Mouse (Mus musculus): ENCODE data around the gene Klk1b3.
"Not testable (repeated sequence)": the region's sequence is repeated elsewhere in the genome, so short reads cannot be mapped to it uniquely, and the experiment has no call there.

The Klk1b3 gene

GRCm38 (mm10) chr7:44197891-44198290 lies at the start of gene Klk1b3:
Gene Klk1b3 (plus strand): TSS chr7:44198191.
- no peak for DNase-seq

- DNase-seq: no peak
These were observed 18.5 kb upstream of the Klk1b3 start for GRCm38 (mm10) chr7:44179299-44180045.

GRCm38 (mm10) chr7:44186516-44186915 lies 11.5 kb upstream of the Klk1b3 start:
- DNase-seq: not testable (repeated sequence)

- DNase-seq: not testable (repeated sequence)
These were observed 10.1 kb upstream of the Klk1b3 start, which contains the start of gene Klk1b24 for GRCm38 (mm10) chr7:44187936-44188335. Gene Klk1b24 (plus strand): TSS chr7:44188236.

- not testable (repeated sequence) for DNase-seq
These were observed 4.5 kb upstream of the Klk1b3 start for GRCm38 (mm10) chr7:44193466-44193865.

- not testable (repeated sequence) for DNase-seq
These were observed 9.1 kb downstream of the Klk1b3 start, which contains the start of gene Klk1b4 for GRCm38 (mm10) chr7:44207135-44207534. Gene Klk1b4 (plus strand): TSS chr7:44207435.

GRCm38 (mm10) chr7:44208307-44208706 lies 10.3 kb downstream of the Klk1b3 start:
- DNase-seq: no peak

GRCm38 (mm10) chr7:44215645-44216044 lies 17.7 kb downstream of the Klk1b3 start, which contains the start of gene Klk1b5:
Gene Klk1b5 (plus strand): TSS chr7:44215945.
- DNase-seq: no peak

GRCm38 (mm10) chr7:44221601-44222000 lies 23.6 kb downstream of the Klk1b3 start:
- DNase-seq: not testable (repeated sequence)

GRCm38 (mm10) chr7:44222335-44222734 lies 24.3 kb downstream of the Klk1b3 start:
- not testable (repeated sequence) for DNase-seq

- no peak for DNase-seq
These were observed 27.1 kb downstream of the Klk1b3 start, which contains the start of gene Klk1 for GRCm38 (mm10) chr7:44225076-44225475. Gene Klk1 (plus strand): TSS chr7:44225360.

- no peak for DNase-seq
These were observed 37.9 kb downstream of the Klk1b3 start, which contains the start of gene Gm36864 for GRCm38 (mm10) chr7:44235909-44236308. Gene Gm36864 (plus strand): TSS chr7:44236177.

- no peak for DNase-seq
These were observed 41.9 kb downstream of the Klk1b3 start for GRCm38 (mm10) chr7:44239913-44240312.

GRCm38 (mm10) chr7:44240712-44241111 lies 42.7 kb downstream of the Klk1b3 start:
- DNase-seq: no peak

GRCm38 (mm10) chr7:44241163-44241562 lies 43.2 kb downstream of the Klk1b3 start:
- no peak for DNase-seq

- DNase-seq: no peak
These were observed 46.1 kb downstream of the Klk1b3 start for GRCm38 (mm10) chr7:44244080-44244479.

GRCm38 (mm10) chr7:44246055-44246983 lies 48.3 kb downstream of the Klk1b3 start, which contains the start of the genes 1700028J19Rik and 2410002F23Rik:
Gene 1700028J19Rik (minus strand): TSS chr7:44246695.
Gene 2410002F23Rik (plus strand): TSS chr7:44246722.
- peak; percentile 91 for DNase-seq

GRCm38 (mm10) chr7:44246984-44247470 lies 49.0 kb downstream of the Klk1b3 start:
- DNase-seq: no peak

- no peak for DNase-seq
These were observed 50.0 kb downstream of the Klk1b3 start for GRCm38 (mm10) chr7:44247971-44248370.

- no peak for DNase-seq
These were observed 51.3 kb downstream of the Klk1b3 start for GRCm38 (mm10) chr7:44249248-44249647.

- not testable (repeated sequence) for DNase-seq
These were observed 52.8 kb downstream of the Klk1b3 start for GRCm38 (mm10) chr7:44250732-44251275.
